Mouse (Mus musculus): ENCODE data around the gene Rnf40.

DNA sequence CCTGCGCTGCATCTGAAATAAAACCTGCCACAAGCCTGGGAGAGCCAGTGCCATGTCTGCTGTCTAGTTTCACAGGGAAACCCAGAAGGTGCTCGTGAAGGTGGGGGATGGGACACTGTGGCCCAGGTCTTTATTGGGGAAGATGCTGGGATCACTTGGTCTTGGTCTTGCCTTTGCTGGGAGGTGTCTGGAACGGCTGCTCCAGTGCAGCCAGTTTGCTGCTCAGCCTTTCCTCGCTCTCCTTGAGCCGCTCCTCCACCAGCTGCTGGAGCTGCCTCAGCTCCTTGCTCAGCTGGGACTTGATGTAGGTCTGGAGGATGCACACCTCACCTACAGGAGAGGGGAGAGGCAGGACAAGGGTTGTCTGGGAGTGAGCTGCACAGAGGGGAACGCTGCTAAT, 5.3 kb upstream of the Rnf40 start:
- TF ChIP-seq MAX (IDR thresholded peaks at IDR 0.05; ENCODE audit: low read length) (no peak), CTCF (conservative IDR thresholded peaks at IDR 0.05 in 1 of 2, IDR thresholded peaks at IDR 0.05 in 1 of 2; ENCODE audit: low read depth in 2 of 2, low read length in 2 of 2) (no peak), POLR2A (IDR thresholded peaks at IDR 0.05; ENCODE audit: low read depth, low read length) (no peak), CHD1 (IDR thresholded peaks at IDR 0.05; ENCODE audit: low read depth, low read length) (no peak), MYC (IDR thresholded peaks at IDR 0.05; ENCODE audit: low read depth, low read length) (no peak), MAFK (IDR thresholded peaks at IDR 0.05; ENCODE audit: insufficient replicate concordance, low read length) (no peak), ETS1 (conservative IDR thresholded peaks at IDR 0.05; ENCODE audit: low read depth, low read length) (no peak), NELFE (IDR thresholded peaks at IDR 0.05; ENCODE audit: low read depth, low read length) (no peak), ELF1 (IDR thresholded peaks at IDR 0.05; ENCODE audit: low read depth, low read length) (no peak), BHLHE40 (IDR thresholded peaks at IDR 0.05; ENCODE audit: low read depth, low read length) (no peak), TCF12 (IDR thresholded peaks at IDR 0.05; ENCODE audit: low read depth, low read length) (no peak), NRF1 (IDR thresholded peaks at IDR 0.05; ENCODE audit: low read depth, low read length) (no peak), EP300 (IDR thresholded peaks at IDR 0.05; ENCODE audit: low read length) (no peak), GABPA (IDR thresholded peaks at IDR 0.05; ENCODE audit: insufficient replicate concordance, low read depth, low read length) (no peak)
